In genomic region chr9:123520735-123521134, GRCm38 (mm10) we compare ENCODE assay signal across 21 mouse cellular contexts. TPM values are rescaled to one million over a fixed set of nuclear protein-coding genes. Genes with fewer than 3 reads are reported as not detected.
DNase-seq lines count a peak whose midpoint lies in the region; ATAC-seq and TF ChIP-seq lines count a peak whose summit lies in the region.
"Had no signal": no experiment of that assay in that cellular context is flagged by ENCODE, and none has a peak within 500 bp of the region (broad histone marks: within the 10 kb centered on the region; RNA-seq: fewer than 3 reads in every experiment).

No protein-coding gene starts in this region.

- no peaks in the 10 kb centered on the region for H3K9me3 ChIP-seq in kidney, embryonic 15.5 days (replicated peaks)
- H3K9me3 ChIP-seq in stomach, embryonic 14.5 days (ENCODE audit: control insufficient read depth, low read depth, low read length), result no peaks in the 10 kb centered on the region
- no peaks in the 10 kb centered on the region for H3K9me3 ChIP-seq in stomach, postnatal 0 days (ENCODE audit: control insufficient read depth, low read length)
- H3K9me3 ChIP-seq: embryonic facial prominence, embryonic 12.5 days; forebrain, embryonic 15.5 days; hindbrain, embryonic 12.5 days had no signal

- no peak for TF ChIP-seq EP300 in stomach, postnatal 0 days (optimal IDR thresholded peaks at IDR 0.05)

- TF ChIP-seq CTCF in gastrocnemius, adult 2 months (IDR thresholded peaks at IDR 0.05), result no peak
- TF ChIP-seq CTCF in stomach, postnatal 0 days (IDR thresholded peaks at IDR 0.05; ENCODE audit: low read depth), result no peak

- H3K4me3 ChIP-seq in gastrocnemius, adult 2 months, result no peak overlapping the region
- no peak overlapping the region for H3K4me3 ChIP-seq in kidney, embryonic 15.5 days (replicated peaks)
- no peak overlapping the region for H3K4me3 ChIP-seq in stomach, embryonic 14.5 days (ENCODE audit: low read depth, low read length)
- no peak overlapping the region for H3K4me3 ChIP-seq in stomach, postnatal 0 days (ENCODE audit: low read depth, low read length)
- H3K4me3 ChIP-seq: embryonic facial prominence, embryonic 12.5 days; forebrain, embryonic 15.5 days; hindbrain, embryonic 12.5 days had no signal

- intact Hi-C loops in gastrocnemius, adult 2 months (cut with DNase I), result loop anchor here (10.0 kb wide), 1 partner anchor 156 kb away; the partner anchor contains the start of gene Lars2

- WGBS in kidney, embryonic 15.5 days, result 62% methylated on average over 3 of the region's 3 CpGs
- 65% methylated on average over 3 of the region's 3 CpGs for WGBS in stomach, embryonic 14.5 days
- WGBS in stomach, postnatal 0 days, result 64% methylated on average over 3 of the region's 3 CpGs

- H3K36me3 ChIP-seq in kidney, embryonic 15.5 days, result peaks cover 50% of the 10 kb centered on the region
- peaks cover 37% of the 10 kb centered on the region for H3K36me3 ChIP-seq in stomach, embryonic 14.5 days (ENCODE audit: control insufficient read depth, insufficient read depth, low read length)
- H3K36me3 ChIP-seq in stomach, postnatal 0 days (ENCODE audit: control insufficient read depth, insufficient read depth, low read length), result peaks cover 25% of the 10 kb centered on the region

- no peaks in the 10 kb centered on the region for H3K27me3 ChIP-seq in kidney, embryonic 15.5 days
- H3K27me3 ChIP-seq in stomach, embryonic 14.5 days (ENCODE audit: control insufficient read depth, insufficient read depth, low read length), result no peaks in the 10 kb centered on the region
- H3K27me3 ChIP-seq in stomach, postnatal 0 days (ENCODE audit: control insufficient read depth, insufficient read depth, low read length), result no peaks in the 10 kb centered on the region
- H3K27me3 ChIP-seq: embryonic facial prominence, embryonic 12.5 days; forebrain, embryonic 15.5 days; hindbrain, embryonic 12.5 days; Patski had no signal

- DNase-seq in gastrocnemius, adult 2 months, result no peak
- no peak for DNase-seq in gastrocnemius, postnatal 10 days
- DNase-seq in kidney, postnatal 14 days, result no peak
- DNase-seq in stomach, postnatal 0 days (ENCODE audit: low spot score), result no peak
- DNase-seq: adrenal gland, postnatal 14 days; B cell, adult 2 months; cerebellum, adult 11-12 months; cerebellum, adult 9-10 months; cerebellum, postnatal 25 days; gastrocnemius, postnatal 25 days; heart, postnatal 36 days had no signal

- no peak overlapping the region for H3K4me2 ChIP-seq in kidney, embryonic 15.5 days
- no peak overlapping the region for H3K4me2 ChIP-seq in stomach, embryonic 14.5 days (replicated peaks; ENCODE audit: low read depth, low read length)
- H3K4me2 ChIP-seq in stomach, postnatal 0 days (replicated peaks; ENCODE audit: low read depth), result no peak overlapping the region
- H3K4me2 ChIP-seq: embryonic facial prominence, embryonic 12.5 days; forebrain, embryonic 15.5 days; heart, embryonic 11.5 days; hindbrain, embryonic 12.5 days had no signal

- H3K4me1 ChIP-seq in kidney, embryonic 15.5 days, result peaks cover 13% of the 10 kb centered on the region
- H3K4me1 ChIP-seq in stomach, embryonic 14.5 days (ENCODE audit: control insufficient read depth, insufficient read depth, low read length), result no peaks in the 10 kb centered on the region
- H3K4me1 ChIP-seq in stomach, postnatal 0 days (replicated peaks; ENCODE audit: control insufficient read depth, insufficient read depth), result no peaks in the 10 kb centered on the region
- H3K4me1 ChIP-seq: embryonic facial prominence, embryonic 12.5 days; hindbrain, embryonic 12.5 days had no signal

- H3K27ac ChIP-seq in gastrocnemius, adult 2 months, result 0 out of 2 replicates have a peak overlapping the region, but pooled peaks have one; percentile 8
- H3K27ac ChIP-seq in kidney, embryonic 15.5 days, result peak overlapping the region; percentile 51; the same call in 1 of the 2 replicates
- H3K27ac ChIP-seq in stomach, embryonic 14.5 days (ENCODE audit: low read length), result peak overlapping the region; percentile 44; the same call in 1 of the 2 replicates
- H3K27ac ChIP-seq in stomach, postnatal 0 days (replicated peaks), result no peak overlapping the region
- H3K27ac ChIP-seq: embryonic facial prominence, embryonic 12.5 days; forebrain, embryonic 15.5 days; hindbrain, embryonic 12.5 days had no signal

- no peak overlapping the region for H3K9ac ChIP-seq in kidney, embryonic 15.5 days
- H3K9ac ChIP-seq in stomach, embryonic 14.5 days (replicated peaks; ENCODE audit: low read depth, low read length), result no peak overlapping the region
- no peak overlapping the region for H3K9ac ChIP-seq in stomach, postnatal 0 days (ENCODE audit: low read length)
- H3K9ac ChIP-seq: embryonic facial prominence, embryonic 12.5 days; forebrain, embryonic 15.5 days; hindbrain, embryonic 12.5 days had no signal

- ATAC-seq in kidney, embryonic 15.5 days (replicated peaks; ENCODE audit: low FRiP score), result no peak
- ATAC-seq in stomach, embryonic 14.5 days (ENCODE audit: insufficient number of reproducible peaks, insufficient read depth, low FRiP score, low read depth), result no peak
- ATAC-seq in stomach, postnatal 0 days (ENCODE audit: low FRiP score, low TSS enrichment), result no peak
- ATAC-seq in CD4-positive, CD25-positive, alpha-beta regulatory T cell, adult 4 months, result no peak
- ATAC-seq: activated CD4-positive, CD25-positive, alpha-beta regulatory T cell, adult 4 months; forebrain, embryonic 15.5 days; hindbrain, embryonic 16.5 days; Patski had no signal

RNA-seq across cellular contexts. Expression of gene Sacm1l, which starts 8.8 kb away (rescaled TPM):
- 10 to 100 TPM; 19.8 to 22.9 TPM for total RNA-seq in gastrocnemius, adult 2 months (2021)
- total RNA-seq in gastrocnemius, postnatal 10 days (2021), result 10 to 100 TPM; 21.7 to 24.0 TPM
- 56.1 and 64.2 TPM in 2 replicates for polyA plus RNA-seq in kidney, embryonic 15.5 days (2015; fragmentation: Nextera tagmentation; extraction: Ambion mirVana)
- 51.7 and 53.8 TPM in 2 replicates for polyA plus RNA-seq in stomach, embryonic 14.5 days (2014; fragmentation: Nextera tagmentation; extraction: Ambion mirVana)
- polyA plus RNA-seq in stomach, postnatal 0 days (2015; fragmentation: Nextera tagmentation; extraction: Ambion mirVana), result 33.6 TPM in 2 replicates
- 10 to 100 TPM; 46.0 to 55.2 TPM for polyA plus RNA-seq in CD4-positive, CD25-positive, alpha-beta regulatory T cell, adult 4 months (2017; shearing (Covaris generic))

RNA-seq across cellular contexts. Expression of gene Limd1, which starts 42.2 kb away (rescaled TPM):
- total RNA-seq in gastrocnemius, adult 2 months (2021), result 10 to 100 TPM; 31.5 to 41.1 TPM
- 10 to 100 TPM; 34.7 to 35.3 TPM for total RNA-seq in gastrocnemius, postnatal 10 days (2021)
- polyA plus RNA-seq in kidney, embryonic 15.5 days (2015; fragmentation: Nextera tagmentation; extraction: Ambion mirVana), result 49.3 and 50.5 TPM in 2 replicates
- polyA plus RNA-seq in stomach, embryonic 14.5 days (2014; fragmentation: Nextera tagmentation; extraction: Ambion mirVana), result 56.3 and 61.0 TPM in 2 replicates
- polyA plus RNA-seq in stomach, postnatal 0 days (2015; fragmentation: Nextera tagmentation; extraction: Ambion mirVana), result 22.2 and 23.2 TPM in 2 replicates
- 10 to 100 TPM; 37.6 to 41.0 TPM for polyA plus RNA-seq in CD4-positive, CD25-positive, alpha-beta regulatory T cell, adult 4 months (2017; shearing (Covaris generic))
